Mouse (Mus musculus) CH12.LX (cell line): ENCODE results near the gene Pip. TPM values are rescaled to one million over a fixed set of nuclear protein-coding genes. Genes with fewer than 3 reads are reported as not detected.

Experiments used
- DNase-seq: peaks from one replicate; pipeline ENCODE4 v3.0.0-alpha.2; 2013; ENCODE audit errors: extremely low read depth
- H3K27ac ChIP-seq: 2 replicates; pipeline ENCODE4 v1.5.1; 2012; ENCODE audit warnings: low read depth, mild to moderate bottlenecking, control low read depth, moderate library complexity; ENCODE audit not compliant: insufficient read depth
- H3K27me3 ChIP-seq: replicated peaks from 2 replicates; pipeline ENCODE3; 2012; ENCODE audit warnings: inconsistent platforms
- H3K36me3 ChIP-seq, 2 experiments: replicated peaks in 1 of 2; 2 replicates each; pipeline versions ENCODE3 to v1.6.1; 2012; ENCODE audit warnings: inconsistent platforms in 1 of 2, low read length in 1 of 2, mild to moderate bottlenecking in 1 of 2, mixed read lengths in 1 of 2, moderate library complexity in 1 of 2; ENCODE audit not compliant: control insufficient read depth in 1 of 2, insufficient read depth in 1 of 2
- H3K4me1 ChIP-seq, 2 experiments: 2 replicates each; pipeline ENCODE4 v1.6.1; 2012; ENCODE audit warnings: inconsistent platforms in 1 of 2, moderate library complexity in 1 of 2; ENCODE audit not compliant: insufficient read depth in 2 of 2, control insufficient read depth in 1 of 2
- H3K4me2 ChIP-seq: 2 replicates; pipeline ENCODE4 v1.6.1; 2012; ENCODE audit warnings: low read depth, mild to moderate bottlenecking, control low read depth; ENCODE audit not compliant: poor library complexity, insufficient read depth, severe bottlenecking
- H3K4me3 ChIP-seq, 3 experiments: fragments of 150-350 bp in 1 of 3; sonication (generic) in 1 of 3; replicated peaks in 1 of 3; 2 replicates each; pipeline versions ENCODE3 to v1.5.1; 2011 to 2012; ENCODE audit warnings: low read depth in 2 of 3, low read length in 2 of 3, mild to moderate bottlenecking in 2 of 3, moderate library complexity in 2 of 3, control low read depth in 1 of 3, improper control_type of control experiment in 1 of 3, inconsistent platforms in 1 of 3, mixed read lengths in 1 of 3; ENCODE audit not compliant: poor library complexity in 1 of 3
- H3K79me2 ChIP-seq: replicated peaks from 2 replicates; pipeline ENCODE4 v1.6.1; 2012; ENCODE audit warnings: mild to moderate bottlenecking, moderate library complexity; ENCODE audit not compliant: control insufficient read depth, poor library complexity, insufficient read depth, severe bottlenecking; ENCODE audit errors: extremely low read depth
- H3K9ac ChIP-seq: 2 replicates; pipeline ENCODE4 v1.6.1; 2012; ENCODE audit warnings: low read depth, mild to moderate bottlenecking, control low read depth, moderate library complexity; ENCODE audit not compliant: insufficient read depth
- H3K9me3 ChIP-seq: replicated peaks from 2 replicates; pipeline ENCODE3; 2012; ENCODE audit warnings: low read length, inconsistent platforms, mixed read lengths
- CHD1 ChIP-seq: IDR thresholded peaks from 2 replicates; pipeline ENCODE4 v1.6.1; 2012; ENCODE audit warnings: low read depth, low read length, improper control_type of control experiment, inconsistent platforms
- CHD2 ChIP-seq: IDR thresholded peaks from 2 replicates; pipeline ENCODE4 v1.6.1; 2011; ENCODE audit warnings: low read length, improper control_type of control experiment
- ETS1 ChIP-seq: conservative IDR thresholded peaks from 2 replicates; pipeline ENCODE4 v1.6.1; 2012; ENCODE audit warnings: low read depth, mild to moderate bottlenecking, inconsistent platforms, low read length, improper control_type of control experiment, moderate library complexity
- IRF4 ChIP-seq: IDR thresholded peaks from 2 replicates; pipeline ENCODE4 v1.6.1; 2014; ENCODE audit warnings: low read depth, mild to moderate bottlenecking, inconsistent platforms, low read length, improper control_type of control experiment
- JUN ChIP-seq: IDR thresholded peaks from 2 replicates; pipeline ENCODE4 v1.6.1; 2011; ENCODE audit warnings: low read depth, mild to moderate bottlenecking, low read length, improper control_type of control experiment, moderate library complexity; ENCODE audit not compliant: insufficient read depth
- KAT2A ChIP-seq: IDR thresholded peaks from 2 replicates; pipeline ENCODE4 v1.6.1; 2012; ENCODE audit warnings: low read length, improper control_type of control experiment, inconsistent platforms; ENCODE audit not compliant: insufficient replicate concordance
- MAFK ChIP-seq: IDR thresholded peaks from 2 replicates; pipeline ENCODE4 v1.6.1; 2011; ENCODE audit warnings: low read length, improper control_type of control experiment; ENCODE audit not compliant: insufficient replicate concordance
- MAZ ChIP-seq: IDR thresholded peaks from 2 replicates; pipeline ENCODE4 v1.6.1; 2012; ENCODE audit warnings: low read depth, mild to moderate bottlenecking, inconsistent platforms, low read length, improper control_type of control experiment, moderate library complexity
- MYC ChIP-seq: IDR thresholded peaks from 2 replicates; pipeline ENCODE4 v1.6.1; 2011; ENCODE audit warnings: low read depth, mild to moderate bottlenecking, improper control_type of control experiment, low read length
- NELFE ChIP-seq: IDR thresholded peaks from 2 replicates; pipeline ENCODE4 v1.6.1; 2011; ENCODE audit warnings: low read depth, low read length, improper control_type of control experiment
- SIN3A ChIP-seq: IDR thresholded peaks from 2 replicates; pipeline ENCODE4 v1.6.1; 2012; ENCODE audit warnings: low read length, improper control_type of control experiment, inconsistent platforms
- TCF12 ChIP-seq: IDR thresholded peaks from 2 replicates; pipeline ENCODE4 v1.6.1; 2014; ENCODE audit warnings: low read depth, mild to moderate bottlenecking, inconsistent platforms, low read length, improper control_type of control experiment
- USF1 ChIP-seq: IDR thresholded peaks from 2 replicates; pipeline ENCODE4 v1.6.1; 2014; ENCODE audit warnings: low read depth, mild to moderate bottlenecking, inconsistent platforms, low read length, improper control_type of control experiment
- USF2 ChIP-seq: conservative IDR thresholded peaks from 2 replicates; pipeline ENCODE4 v1.6.1; 2011; ENCODE audit warnings: low read depth, low read length, improper control_type of control experiment
- ZKSCAN1 ChIP-seq: IDR thresholded peaks from 2 replicates; pipeline ENCODE4 v1.6.1; 2012; ENCODE audit warnings: low read depth, inconsistent platforms, low read length, improper control_type of control experiment, borderline replicate concordance
- ZMIZ1 ChIP-seq: IDR thresholded peaks from 2 replicates; pipeline ENCODE4 v1.6.1; 2012; ENCODE audit warnings: low read depth, mild to moderate bottlenecking, inconsistent platforms, low read length, improper control_type of control experiment
- ZNF384 ChIP-seq: IDR thresholded peaks from 2 replicates; pipeline ENCODE4 v1.6.1; 2012; ENCODE audit warnings: low read depth, low read length, improper control_type of control experiment, inconsistent platforms
- dilution Hi-C: fragments of 300-500 bp; cut with MboI; formaldehyde crosslinking; loops from 2 replicates; pipeline ENCODE4 v1.14.3; 2020; ENCODE audit warnings: low sequenced_read_pairs; ENCODE audit not compliant: extremely low pct_unique_long_range_greater_than_20kb, extremely low pct_ligation_motif_present
- in situ Hi-C: fragments of 300-500 bp; cut with MboI; formaldehyde crosslinking; loops from 3 replicates; pipeline ENCODE4 v1.14.3; 2019; ENCODE audit warnings: low sequenced_read_pairs, low pct_ligation_motif_present, low pct_unique_long_range_greater_than_20kb, mixed read lengths
- polyA plus RNA-seq: library from polyadenylated mRNA; unstranded; fragments of >175 nt; gene quantifications from 2 replicates; pipeline ENCODE4 v1.2.1, GENCODE M21; 2012; ENCODE audit warnings: low read depth; ENCODE audit not compliant: insufficient read length
- total RNA-seq, 2 experiments: library from RNA; depleted of rRNA; stranded (reverse); fragments of 300-350 nt in 1 of 2; fragments of >200 nt in 1 of 2; gene quantifications; 2 replicates each; pipeline ENCODE4 v1.2.3; 2012 to 2014

Gene Pip
- total and polyA plus RNA-seq, 3 experiments, result not detected

DNA sequence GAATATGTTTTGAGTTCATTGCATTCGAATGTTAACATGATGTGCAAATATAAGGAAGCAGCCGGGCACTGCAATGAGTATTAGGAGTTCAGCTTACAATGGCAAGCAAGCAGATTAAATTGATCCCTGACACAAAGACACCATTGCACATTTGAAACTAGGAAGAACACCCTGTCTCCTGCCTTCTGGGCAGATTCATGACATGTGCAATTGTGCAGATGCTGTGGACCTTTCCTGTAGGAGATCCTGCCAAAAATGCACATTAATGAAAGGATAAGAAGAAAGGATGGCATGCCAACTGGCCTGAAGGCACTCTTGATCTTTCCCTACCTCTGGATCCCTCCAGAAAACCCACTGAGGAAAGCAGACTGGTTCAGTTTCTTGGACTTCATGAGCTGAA, 17.8 kb upstream of the Pip start:
- dilution Hi-C loops, result no loop called here
- no peak for DNase-seq
- H3K27ac ChIP-seq, result no peak overlapping the region
- H3K9ac ChIP-seq, result no peak overlapping the region
- no peak overlapping the region for H3K4me2 ChIP-seq
- H3K27me3 ChIP-seq, result no peaks in the 10 kb centered on the region
- H3K79me2 ChIP-seq, result no peaks in the 10 kb centered on the region
- no peaks in the 10 kb centered on the region for H3K4me1 ChIP-seq
- TF ChIP-seq MAZ, result no peak
- TF ChIP-seq, all 38 proteins: peak for 0
- H3K36me3 ChIP-seq, result no peaks in the 10 kb centered on the region
- H3K9me3 ChIP-seq, result no peaks in the 10 kb centered on the region
- H3K4me3 ChIP-seq, result no peak overlapping the region
- in situ Hi-C loops, result no loop called here

GRCm38 (mm10) chr6:41852689-41853088, 5.4 kb downstream of the Pip start, which contains the start of gene Sval2:
Sval2 (plus strand) TSS chr6:41852989.
- in situ Hi-C loops (no loop called here), dilution Hi-C loops (no loop called here)
- Histone ChIP-seq H3K4me1 (no peaks in the 10 kb centered on the region), H3K36me3 (no peaks in the 10 kb centered on the region), H3K27ac (no peak within 1 kb of the TSS), H3K4me2 (no peak within 1 kb of the TSS), H3K4me3 (no peak within 1 kb of the TSS), H3K9me3 (no peaks in the 10 kb centered on the region), H3K27me3 (no peaks in the 10 kb centered on the region), H3K9ac (no peak within 1 kb of the TSS), H3K79me2 (no peaks in the 10 kb centered on the region)
- TF ChIP-seq IRF4, result no peak
- no peak for DNase-seq

DNA sequence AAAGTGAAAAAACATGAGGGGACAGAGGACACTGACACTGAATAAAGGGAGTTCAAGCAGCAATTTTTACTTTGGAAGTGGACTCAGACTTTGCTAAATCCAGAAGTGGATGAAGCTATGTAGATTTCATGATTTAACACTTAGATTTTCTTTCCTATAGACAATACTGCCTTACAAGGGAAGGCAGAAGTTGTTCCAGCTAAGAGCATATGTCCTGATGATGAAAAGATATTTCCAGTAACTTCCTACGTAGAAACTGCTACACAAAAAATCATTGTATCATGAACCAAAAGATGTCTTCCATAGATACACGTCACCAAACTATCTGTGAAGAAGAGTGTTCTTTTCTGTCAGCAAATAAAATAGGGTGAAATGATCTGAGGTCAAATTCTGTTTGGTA, 16.7 kb downstream of the Pip start:
- H3K9me3 ChIP-seq, result no peaks in the 10 kb centered on the region
- H3K4me3 ChIP-seq, result no peak overlapping the region
- H3K27ac ChIP-seq, result no peak overlapping the region
- no peaks in the 10 kb centered on the region for H3K36me3 ChIP-seq
- no peak for DNase-seq
- H3K4me2 ChIP-seq, result no peak overlapping the region
- dilution Hi-C loops, result no loop called here
- no peaks in the 10 kb centered on the region for H3K79me2 ChIP-seq
- H3K27me3 ChIP-seq, result no peaks in the 10 kb centered on the region
- in situ Hi-C loops, result no loop called here
- TF ChIP-seq CHD2 (no peak), MAZ (no peak), MAFK (no peak), USF2 (no peak), JUN (no peak), ZMIZ1 (no peak), USF1 (no peak), TCF12 (no peak), NELFE (no peak), MYC (no peak), ZKSCAN1 (no peak), ETS1 (no peak), CHD1 (no peak), SIN3A (no peak), KAT2A (no peak), ZNF384 (no peak)
- no peak overlapping the region for H3K9ac ChIP-seq
- no peaks in the 10 kb centered on the region for H3K4me1 ChIP-seq
